Mouse (Mus musculus): Measurements from ENCODE around the gene Robo4. TPM values are rescaled to one million over a fixed set of nuclear protein-coding genes. Genes with fewer than 3 reads are reported as not detected.

Gene Robo4
- polyA plus RNA-seq, 1 experiment = not detected

- Histone ChIP-seq H3K27me3 (ENCODE audit: control insufficient read depth, insufficient read depth, insufficient read length) (no peaks in the 10 kb centered on the region), H3ac (ENCODE audit: control insufficient read depth, insufficient read length) (no peak overlapping the region), H3K4me3 (no peak overlapping the region), H3K36me3 (ENCODE audit: control insufficient read depth, insufficient read depth) (no peaks in the 10 kb centered on the region), H3K4me2 (ENCODE audit: low read depth) (no peak overlapping the region), H3K79me2 (ENCODE audit: control insufficient read depth, insufficient read depth) (no peaks in the 10 kb centered on the region)
- no peak for TF ChIP-seq MYOG (IDR thresholded peaks at IDR 0.05; ENCODE audit: control insufficient read depth in 1 of 3, insufficient read depth in 1 of 3, insufficient read length in 2 of 3, low read depth in 2 of 3)
- TF ChIP-seq SRF (IDR thresholded peaks at IDR 0.05; ENCODE audit: control insufficient read depth, insufficient read length, low read depth) = no peak
- TF ChIP-seq TCF12 (IDR thresholded peaks at IDR 0.05; ENCODE audit: insufficient read depth, poor library complexity, severe bottlenecking) = no peak
- TF ChIP-seq REST (IDR thresholded peaks at IDR 0.05; ENCODE audit: insufficient read depth, insufficient read length) = no peak
- TF ChIP-seq USF1 (IDR thresholded peaks at IDR 0.05; ENCODE audit: low read depth) = no peak
- TF ChIP-seq POLR2A (IDR thresholded peaks at IDR 0.05; ENCODE audit: insufficient read length, low read depth) = no peak
- no peak for TF ChIP-seq MAX (IDR thresholded peaks at IDR 0.05; ENCODE audit: low read depth)
- TF ChIP-seq TCF3 (IDR thresholded peaks at IDR 0.05; ENCODE audit: insufficient read length, low read depth) = no peak
- no peak for TF ChIP-seq E2F4 (IDR thresholded peaks at IDR 0.05; ENCODE audit: insufficient read depth)
- TF ChIP-seq CEBPB (IDR thresholded peaks at IDR 0.05; ENCODE audit: insufficient read depth, poor library complexity, severe bottlenecking) = no peak
- TF ChIP-seq POLR2AphosphoS2 (IDR thresholded peaks at IDR 0.05; ENCODE audit: insufficient read length, low read depth) = no peak
- no peak for TF ChIP-seq MYOD1 (IDR thresholded peaks at IDR 0.05; ENCODE audit: control insufficient read depth in 1 of 3, insufficient read length in 2 of 3, low read depth in 2 of 3)
Observed at GRCm38 (mm10) chr9:37362084-37362483, 39.6 kb upstream of the Robo4 start.

GRCm38 (mm10) chr9:37362881-37363280 is 38.8 kb upstream of the Robo4 start:
- TF ChIP-seq MAX (IDR thresholded peaks at IDR 0.05; ENCODE audit: low read depth) (no peak), CEBPB (IDR thresholded peaks at IDR 0.05; ENCODE audit: insufficient read depth, poor library complexity, severe bottlenecking) (no peak), TCF12 (IDR thresholded peaks at IDR 0.05; ENCODE audit: insufficient read depth, poor library complexity, severe bottlenecking) (no peak), SRF (IDR thresholded peaks at IDR 0.05; ENCODE audit: control insufficient read depth, insufficient read length, low read depth) (no peak), MYOD1 (IDR thresholded peaks at IDR 0.05; ENCODE audit: control insufficient read depth in 1 of 3, insufficient read length in 2 of 3, low read depth in 2 of 3) (no peak), TCF3 (IDR thresholded peaks at IDR 0.05; ENCODE audit: insufficient read length, low read depth) (no peak), POLR2AphosphoS2 (IDR thresholded peaks at IDR 0.05; ENCODE audit: insufficient read length, low read depth) (no peak), E2F4 (IDR thresholded peaks at IDR 0.05; ENCODE audit: insufficient read depth) (no peak), MYOG (IDR thresholded peaks at IDR 0.05; ENCODE audit: control insufficient read depth in 1 of 3, insufficient read depth in 1 of 3, insufficient read length in 2 of 3, low read depth in 2 of 3) (no peak), USF1 (IDR thresholded peaks at IDR 0.05; ENCODE audit: low read depth) (no peak), REST (IDR thresholded peaks at IDR 0.05; ENCODE audit: insufficient read depth, insufficient read length) (no peak), POLR2A (IDR thresholded peaks at IDR 0.05; ENCODE audit: insufficient read length, low read depth) (no peak)

GRCm38 (mm10) chr9:37363551-37363950 is 38.1 kb upstream of the Robo4 start:
- no peak overlapping the region for H3K4me3 ChIP-seq
- TF ChIP-seq REST (IDR thresholded peaks at IDR 0.05; ENCODE audit: insufficient read depth, insufficient read length) (no peak), MYOD1 (IDR thresholded peaks at IDR 0.05; ENCODE audit: control insufficient read depth in 1 of 3, insufficient read length in 2 of 3, low read depth in 2 of 3) (no peak), E2F4 (IDR thresholded peaks at IDR 0.05; ENCODE audit: insufficient read depth) (no peak), MAX (IDR thresholded peaks at IDR 0.05; ENCODE audit: low read depth) (no peak), MYOG (IDR thresholded peaks at IDR 0.05; ENCODE audit: control insufficient read depth in 1 of 3, insufficient read depth in 1 of 3, insufficient read length in 2 of 3, low read depth in 2 of 3) (no peak), POLR2A (IDR thresholded peaks at IDR 0.05; ENCODE audit: insufficient read length, low read depth) (no peak), TCF3 (IDR thresholded peaks at IDR 0.05; ENCODE audit: insufficient read length, low read depth) (no peak), SRF (IDR thresholded peaks at IDR 0.05; ENCODE audit: control insufficient read depth, insufficient read length, low read depth) (no peak), USF1 (IDR thresholded peaks at IDR 0.05; ENCODE audit: low read depth) (no peak), POLR2AphosphoS2 (IDR thresholded peaks at IDR 0.05; ENCODE audit: insufficient read length, low read depth) (no peak), CEBPB (IDR thresholded peaks at IDR 0.05; ENCODE audit: insufficient read depth, poor library complexity, severe bottlenecking) (no peak), TCF12 (IDR thresholded peaks at IDR 0.05; ENCODE audit: insufficient read depth, poor library complexity, severe bottlenecking) (no peak)
- H3ac ChIP-seq (ENCODE audit: control insufficient read depth, insufficient read length) = no peak overlapping the region
- H3K79me2 ChIP-seq (ENCODE audit: control insufficient read depth, insufficient read depth) = no peaks in the 10 kb centered on the region
- no peaks in the 10 kb centered on the region for H3K36me3 ChIP-seq (ENCODE audit: control insufficient read depth, insufficient read depth)
- no peaks in the 10 kb centered on the region for H3K27me3 ChIP-seq (ENCODE audit: control insufficient read depth, insufficient read depth, insufficient read length)
- H3K4me2 ChIP-seq (ENCODE audit: low read depth) = no peak overlapping the region

More at GRCm38 (mm10) chr9:37362881-37363280, 38.8 kb upstream of the Robo4 start:
- Histone ChIP-seq H3K4me3 (no peak overlapping the region), H3K4me2 (ENCODE audit: low read depth) (no peak overlapping the region), H3K79me2 (ENCODE audit: control insufficient read depth, insufficient read depth) (no peaks in the 10 kb centered on the region), H3ac (ENCODE audit: control insufficient read depth, insufficient read length) (no peak overlapping the region), H3K27me3 (ENCODE audit: control insufficient read depth, insufficient read depth, insufficient read length) (no peaks in the 10 kb centered on the region), H3K36me3 (ENCODE audit: control insufficient read depth, insufficient read depth) (no peaks in the 10 kb centered on the region)

- no peak overlapping the region for H3ac ChIP-seq (ENCODE audit: control insufficient read depth, insufficient read length)
- H3K4me2 ChIP-seq (ENCODE audit: low read depth) = no peak overlapping the region
- no peak overlapping the region for H3K4me3 ChIP-seq
- H3K27me3 ChIP-seq (ENCODE audit: control insufficient read depth, insufficient read depth, insufficient read length) = no peaks in the 10 kb centered on the region
- TF ChIP-seq MYOD1 (IDR thresholded peaks at IDR 0.05; ENCODE audit: control insufficient read depth in 1 of 3, insufficient read length in 2 of 3, low read depth in 2 of 3) (no peak), USF1 (IDR thresholded peaks at IDR 0.05; ENCODE audit: low read depth) (no peak), TCF3 (IDR thresholded peaks at IDR 0.05; ENCODE audit: insufficient read length, low read depth) (no peak), E2F4 (IDR thresholded peaks at IDR 0.05; ENCODE audit: insufficient read depth) (no peak), REST (IDR thresholded peaks at IDR 0.05; ENCODE audit: insufficient read depth, insufficient read length) (no peak), SRF (IDR thresholded peaks at IDR 0.05; ENCODE audit: control insufficient read depth, insufficient read length, low read depth) (no peak), POLR2AphosphoS2 (IDR thresholded peaks at IDR 0.05; ENCODE audit: insufficient read length, low read depth) (no peak), MAX (IDR thresholded peaks at IDR 0.05; ENCODE audit: low read depth) (no peak), MYOG (IDR thresholded peaks at IDR 0.05; ENCODE audit: control insufficient read depth in 1 of 3, insufficient read depth in 1 of 3, insufficient read length in 2 of 3, low read depth in 2 of 3) (no peak), POLR2A (IDR thresholded peaks at IDR 0.05; ENCODE audit: insufficient read length, low read depth) (no peak), CEBPB (IDR thresholded peaks at IDR 0.05; ENCODE audit: insufficient read depth, poor library complexity, severe bottlenecking) (no peak), TCF12 (IDR thresholded peaks at IDR 0.05; ENCODE audit: insufficient read depth, poor library complexity, severe bottlenecking) (no peak)
- no peaks in the 10 kb centered on the region for H3K79me2 ChIP-seq (ENCODE audit: control insufficient read depth, insufficient read depth)
- no peaks in the 10 kb centered on the region for H3K36me3 ChIP-seq (ENCODE audit: control insufficient read depth, insufficient read depth)
Observed at GRCm38 (mm10) chr9:37364392-37364791, 37.3 kb upstream of the Robo4 start.
